Mouse (Mus musculus) bone marrow macrophage, adult 2 months (primary cell): ENCODE measurements around the gene Gm5105. TPM values are rescaled to one million over a fixed set of nuclear protein-coding genes. Genes with fewer than 3 reads are reported as not detected.

Source experiments
- H3K27ac ChIP-seq: 2 replicates; pipeline ENCODE4 v1.5.1; 2012; ENCODE audit warnings: low read depth, low read length; ENCODE audit not compliant: insufficient read depth
- H3K4me1 ChIP-seq: 2 replicates; pipeline ENCODE4 v1.6.1; 2012; ENCODE audit warnings: low read length; ENCODE audit not compliant: control insufficient read depth, insufficient read depth
- H3K4me3 ChIP-seq: 2 replicates; pipeline ENCODE4 v1.5.1; 2012; ENCODE audit warnings: mild to moderate bottlenecking, low read length, moderate library complexity; ENCODE audit not compliant: insufficient read depth
- CTCF ChIP-seq: IDR thresholded peaks from 2 replicates; pipeline ENCODE4 v1.5.1; 2012; ENCODE audit warnings: low read depth, mild to moderate bottlenecking, low read length, moderate library complexity
- POLR2A ChIP-seq: IDR thresholded peaks from 2 replicates; pipeline ENCODE4 v1.6.1; 2012; ENCODE audit warnings: mild to moderate bottlenecking, low read depth, low read length, borderline replicate concordance
- polyA plus RNA-seq: library from polyadenylated mRNA; stranded (reverse); fragments of >200 nt; gene quantifications from 2 replicates; pipeline ENCODE4 v1.2.4, GENCODE M21; 2012; ENCODE audit not compliant: missing spikeins, insufficient read depth, insufficient read length

Gm5105 gene
- polyA plus RNA-seq, result not detected in 2 replicates

DNA sequence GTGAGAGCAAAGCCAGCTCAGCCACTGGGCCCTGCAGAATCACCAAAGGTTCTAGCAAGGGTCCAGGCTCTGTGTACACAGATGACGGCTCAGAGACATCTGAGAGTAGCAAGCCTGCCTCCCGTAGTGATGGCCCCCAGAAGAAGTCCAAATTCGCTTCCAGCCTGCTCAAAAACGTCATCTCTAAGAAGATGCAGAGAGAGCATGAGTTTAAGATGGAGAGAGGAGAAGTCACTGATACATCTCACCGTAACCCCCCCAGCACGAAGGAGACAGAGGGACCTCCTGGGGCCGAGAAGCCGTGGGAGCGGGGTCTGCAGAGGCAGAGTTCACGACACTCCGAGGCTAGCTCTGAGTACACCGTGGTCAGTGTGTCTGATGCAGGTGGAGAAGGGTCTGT is at the start of gene Gm5105:
Gm5105 (minus strand) TSS at position 101 of the 400 bp plus-strand sequence.
- Histone ChIP-seq H3K4me1 (0 out of 2 replicates have a peak, but pooled peaks cover 4% of the 10 kb centered on the region), H3K4me3 (no peak within 1 kb of the TSS), H3K27ac (no peak within 1 kb of the TSS)
- TF ChIP-seq CTCF, result no peak
- no peak for TF ChIP-seq POLR2A

DNA sequence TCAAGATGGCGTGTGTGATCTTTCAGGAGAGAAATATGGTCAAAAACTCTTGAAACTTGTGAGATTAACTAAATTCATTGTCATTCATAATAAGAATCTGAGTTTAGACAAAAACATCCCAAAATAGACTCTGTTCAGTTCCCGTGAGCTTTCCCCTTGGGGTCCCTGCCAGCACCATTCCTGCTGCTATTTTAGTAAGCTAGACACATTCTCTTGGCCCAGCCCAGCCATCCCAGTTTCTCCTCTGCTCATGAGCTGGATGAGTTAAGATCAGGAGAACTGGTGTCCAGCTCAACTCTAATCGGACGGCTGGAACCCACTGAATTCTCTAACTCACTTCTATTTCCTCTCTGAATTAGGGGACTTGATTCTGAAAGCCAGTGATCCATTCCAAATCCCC is 49.7 kb upstream of the Gm5105 start:
- no peak overlapping the region for H3K4me3 ChIP-seq
- H3K4me1 ChIP-seq, result peaks cover 9% of the 10 kb centered on the region
- H3K27ac ChIP-seq, result no peak overlapping the region
- TF ChIP-seq CTCF (no peak), POLR2A (no peak)

DNA sequence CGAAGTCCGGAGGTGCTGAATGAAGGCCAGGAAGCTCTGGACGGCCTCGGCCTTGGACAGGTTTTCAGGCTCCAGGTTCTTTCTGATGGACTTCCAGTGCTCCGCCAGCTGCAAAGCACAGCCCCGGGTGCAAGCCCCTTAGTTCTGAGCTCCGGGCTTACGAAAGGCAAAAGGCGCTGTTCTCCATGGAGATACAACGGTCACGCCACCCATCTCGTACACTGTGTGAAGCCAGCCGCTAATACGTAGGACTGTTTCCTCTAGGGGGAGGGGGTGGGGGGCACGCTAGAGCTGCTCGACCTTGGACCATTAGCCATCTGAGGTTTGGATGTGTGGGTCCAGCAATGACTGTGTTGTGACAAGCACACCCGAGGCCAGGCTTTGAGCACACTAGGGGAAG is 46.9 kb upstream of the Gm5105 start:
- H3K4me1 ChIP-seq, result peaks cover 8% of the 10 kb centered on the region
- TF ChIP-seq POLR2A, result no peak
- no peak overlapping the region for H3K4me3 ChIP-seq
- no peak overlapping the region for H3K27ac ChIP-seq

DNA sequence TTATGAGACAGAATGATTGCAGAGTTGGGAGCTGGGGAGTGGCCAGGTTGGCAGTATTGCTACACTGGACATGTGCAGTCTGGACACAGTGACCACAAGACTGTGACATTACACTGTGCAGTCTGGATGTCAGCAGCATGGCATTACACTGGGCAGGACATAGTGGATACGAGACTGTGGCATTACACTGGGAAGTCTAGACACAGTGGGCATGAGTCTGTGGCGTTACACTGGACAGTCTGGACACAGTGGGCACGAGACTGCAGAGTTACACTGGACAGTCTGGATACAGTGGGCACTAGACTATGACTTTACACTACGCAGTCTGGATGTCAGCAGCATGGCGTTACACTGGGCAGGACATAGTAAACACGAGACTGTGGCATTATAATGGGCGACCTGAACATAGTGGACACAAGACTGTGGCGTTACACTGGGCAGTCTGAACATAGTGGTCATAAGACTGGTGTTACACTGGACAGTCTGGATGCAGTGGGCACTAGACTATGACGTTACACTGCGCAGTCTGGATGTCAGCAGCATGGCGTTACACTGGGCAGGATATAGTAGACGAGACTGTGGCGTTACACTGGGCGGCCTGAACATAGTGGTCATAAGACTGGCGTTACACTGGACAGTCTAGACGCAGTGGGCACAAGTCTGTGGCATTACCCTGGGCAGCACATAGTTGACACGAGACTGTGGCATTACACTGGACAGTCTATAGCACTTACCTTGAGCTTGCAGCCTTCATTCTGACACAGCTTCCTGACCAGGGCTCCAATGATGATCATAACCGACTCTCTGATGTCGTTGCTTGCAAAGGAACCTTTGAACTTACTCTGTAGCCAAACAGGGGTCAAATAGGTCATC is 44.0 kb upstream of the Gm5105 start:
- H3K27ac ChIP-seq, result no peak overlapping the region
- TF ChIP-seq CTCF, result no peak
- TF ChIP-seq POLR2A, result no peak
- H3K4me1 ChIP-seq, result no peaks in the 10 kb centered on the region
- H3K4me3 ChIP-seq, result no peak overlapping the region

DNA sequence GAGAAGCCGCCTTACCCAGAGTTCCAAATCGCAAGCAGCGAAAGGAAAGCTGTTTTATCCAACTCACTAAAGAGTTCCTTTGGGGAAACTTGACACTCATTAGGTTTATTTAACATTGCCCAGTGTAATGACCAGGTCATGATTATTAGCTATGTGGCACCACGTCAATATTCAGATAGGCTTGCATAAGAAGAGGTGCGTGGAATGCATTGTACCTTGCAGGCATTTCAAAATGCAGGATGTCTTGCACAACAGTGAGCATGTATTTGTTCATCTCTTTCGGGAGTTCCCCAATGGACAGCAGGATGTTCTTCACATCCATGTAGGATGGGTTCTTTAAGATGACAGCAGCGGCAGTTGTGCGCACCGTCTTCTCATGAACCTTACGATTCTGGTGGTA is 39.7 kb upstream of the Gm5105 start:
- Histone ChIP-seq H3K4me1 (no peaks in the 10 kb centered on the region), H3K27ac (no peak overlapping the region), H3K4me3 (no peak overlapping the region)
- TF ChIP-seq CTCF (no peak), POLR2A (no peak)

GRCm38 (mm10) chr3:138105056-138105455 is 37.9 kb upstream of the Gm5105 start:
- no peak overlapping the region for H3K27ac ChIP-seq
- TF ChIP-seq POLR2A (no peak), CTCF (no peak)
- no peaks in the 10 kb centered on the region for H3K4me1 ChIP-seq
- H3K4me3 ChIP-seq, result no peak overlapping the region

- TF ChIP-seq CTCF (no peak), POLR2A (no peak)
- H3K4me3 ChIP-seq, result no peak overlapping the region
- no peak overlapping the region for H3K27ac ChIP-seq
- no peaks in the 10 kb centered on the region for H3K4me1 ChIP-seq
Observed at GRCm38 (mm10) chr3:138103690-138104089, 36.5 kb upstream of the Gm5105 start.

- H3K27ac ChIP-seq, result no peak overlapping the region
- peaks cover 2% of the 10 kb centered on the region; the same call in 1 of the 2 replicates for H3K4me1 ChIP-seq
- no peak for TF ChIP-seq CTCF
- no peak for TF ChIP-seq POLR2A
- H3K4me3 ChIP-seq, result no peak overlapping the region
Observed at GRCm38 (mm10) chr3:138101936-138102335, 34.7 kb upstream of the Gm5105 start.

GRCm38 (mm10) chr3:138097718-138098117 is 30.5 kb upstream of the Gm5105 start:
- Histone ChIP-seq H3K4me3 (no peak overlapping the region), H3K4me1 (peaks cover 2% of the 10 kb centered on the region; the same call in 1 of the 2 replicates), H3K27ac (no peak overlapping the region)
- no peak for TF ChIP-seq POLR2A
- no peak for TF ChIP-seq CTCF

- no peak overlapping the region for H3K27ac ChIP-seq
- TF ChIP-seq CTCF (no peak), POLR2A (no peak)
- peaks cover 2% of the 10 kb centered on the region; the same call in 1 of the 2 replicates for H3K4me1 ChIP-seq
- H3K4me3 ChIP-seq, result no peak overlapping the region
Observed at GRCm38 (mm10) chr3:138096263-138097028, 29.3 kb upstream of the Gm5105 start.
